Mouse (Mus musculus): ENCODE data around the gene Gpr83. TPM values are rescaled to one million over a fixed set of nuclear protein-coding genes. Genes with fewer than 3 reads are reported as not detected.

Gene Gpr83
- total RNA-seq, 2 experiments from 2014 or later = 0.75 to 1.1 TPM

- no peak for DNase-seq (ENCODE audit: low spot score in 2 of 2)
Observed at GRCm38 (mm10) chr9:14903581-14904378, 43.8 kb downstream of the Gpr83 start, which contains the start of gene Izumo1r. Gene Izumo1r (minus strand): TSS chr9:14903949.

GRCm38 (mm10) chr9:14904741-14905475 is 44.9 kb downstream of the Gpr83 start:
- DNase-seq (ENCODE audit: low spot score in 2 of 2) = peak in 1 of 2 experiments; percentile 34

GRCm38 (mm10) chr9:14905956-14906355 is 45.9 kb downstream of the Gpr83 start:
- DNase-seq (ENCODE audit: low spot score in 2 of 2) = no peak

GRCm38 (mm10) chr9:14907816-14908415 is 47.9 kb downstream of the Gpr83 start:
- no peak for DNase-seq (ENCODE audit: low spot score in 2 of 2)

- DNase-seq (ENCODE audit: low spot score in 2 of 2) = no peak
Observed at GRCm38 (mm10) chr9:14909981-14910380, 50.0 kb downstream of the Gpr83 start.

- no peak for DNase-seq (ENCODE audit: low spot score in 2 of 2)
Observed at GRCm38 (mm10) chr9:14912037-14912436, 52.0 kb downstream of the Gpr83 start.

- no peak for DNase-seq (ENCODE audit: low spot score in 2 of 2)
Observed at GRCm38 (mm10) chr9:14917661-14918060, 57.7 kb downstream of the Gpr83 start.

- DNase-seq (ENCODE audit: low spot score in 2 of 2) = no peak
Observed at GRCm38 (mm10) chr9:14918825-14919668, 59.0 kb downstream of the Gpr83 start.

Other genes with a start within 250 kb of the Gpr83 start
- gene Amotl1, start 215.2 kb upstream of the Gpr83 start, total RNA-seq (2021) = 100 to 1,000 TPM; 330 to 368 TPM
- gene Piwil4, start 119.5 kb upstream of the Gpr83 start, total RNA-seq (2021) = under 1 TPM; 0.23 to 0.25 TPM
- gene Fut4, start 107.8 kb upstream of the Gpr83 start, total RNA-seq (2021) = 1 to 10 TPM in 1 of 2 experiments, under 1 TPM in 1; 0.98 to 1.2 TPM
- not detected for gene 1700012B09Rik, start 89.2 kb upstream of the Gpr83 start, total RNA-seq (2021)
- gene Mre11a, start 75.6 kb upstream of the Gpr83 start, total RNA-seq (2021) = 10 to 100 TPM; 14.3 to 17.2 TPM
- gene Ankrd49, start 75.4 kb upstream of the Gpr83 start, total RNA-seq (2021) = 10 to 100 TPM; 13.9 to 14.9 TPM
- gene Izumo1r, start 43.7 kb downstream of the Gpr83 start, total RNA-seq (2021) = not detected
- 10 to 100 TPM; 37.5 to 42.5 TPM for gene Panx1, start 185.3 kb downstream of the Gpr83 start, total RNA-seq (2021)

Data from gastrocnemius, postnatal 4 days (tissue).